Mouse (Mus musculus) heart, embryonic 12.5 days (tissue): ENCODE measurements around the gene Xrcc3. TPM values are rescaled to one million over a fixed set of nuclear protein-coding genes. Genes with fewer than 3 reads are reported as not detected.

ENCODE experiments used
- ATAC-seq: fragments of 200-750 bp; cut with Nextera tagmentation; 2 replicates; pipeline ENCODE4 v1.8.0; 2017; ENCODE audit warnings: moderate TSS enrichment, moderate library complexity; ENCODE audit not compliant: insufficient number of reproducible peaks, low FRiP score
- H3K27ac ChIP-seq: fragments of 300-500 bp; sonication (generic); 2 replicates; pipeline ENCODE4 v1.5.1; 2016; ENCODE audit warnings: mild to moderate bottlenecking, moderate library complexity; ENCODE audit not compliant: poor library complexity, severe bottlenecking
- H3K27me3 ChIP-seq: fragments of 300-500 bp; sonication (generic); replicated peaks from 2 replicates; pipeline ENCODE4 v1.6.1; 2016; ENCODE audit warnings: mild to moderate bottlenecking, moderate library complexity
- H3K36me3 ChIP-seq: fragments of 300-500 bp; sonication (generic); 2 replicates; pipeline ENCODE4 v1.6.1; 2016; ENCODE audit warnings: mild to moderate bottlenecking, moderate library complexity
- H3K4me1 ChIP-seq: fragments of 300-500 bp; sonication (generic); replicated peaks from 2 replicates; pipeline ENCODE4 v1.6.1; 2016; ENCODE audit warnings: mild to moderate bottlenecking
- H3K4me2 ChIP-seq: fragments of 300-500 bp; sonication (generic); 2 replicates; pipeline ENCODE4 v1.6.1; 2016; ENCODE audit warnings: mild to moderate bottlenecking, moderate library complexity
- H3K4me3 ChIP-seq: fragments of 300-500 bp; sonication (generic); 2 replicates; pipeline ENCODE4 v1.5.1; 2016; ENCODE audit warnings: mild to moderate bottlenecking
- H3K9ac ChIP-seq: fragments of 300-500 bp; sonication (generic); 2 replicates; pipeline ENCODE4 v1.6.1; 2016; ENCODE audit warnings: mild to moderate bottlenecking, moderate library complexity
- H3K9me3 ChIP-seq: fragments of 300-500 bp; sonication (generic); replicated peaks from 2 replicates; pipeline ENCODE4 v1.6.1; 2016; ENCODE audit warnings: mild to moderate bottlenecking, moderate library complexity
- WGBS: fragments of 180-500 bp; shearing (Covaris S2); methylation state at CpG from one replicate; pipeline ENCODE4 v1.1.7; 2016; 5-methylcytosine and 5-hydroxymethylcytosine counted together
- polyA plus RNA-seq: library from polyadenylated mRNA; unstranded; fragments of >200 nt; fragmentation: Nextera tagmentation; extraction: Ambion mirVana; gene quantifications from 2 replicates; pipeline ENCODE4 v1.2.1, GENCODE M21; 2016

Xrcc3 gene
- polyA plus RNA-seq, 1 experiment from 2014 or later, result 6.1 TPM

- H3K27ac ChIP-seq, result no peak overlapping the region
- H3K27me3 ChIP-seq, result no peaks in the 10 kb centered on the region
- H3K4me1 ChIP-seq, result peaks cover 1% of the 10 kb centered on the region
- H3K9me3 ChIP-seq, result no peaks in the 10 kb centered on the region
- H3K4me3 ChIP-seq, result no peak overlapping the region
- H3K4me2 ChIP-seq, result no peak overlapping the region
- no peak overlapping the region for H3K9ac ChIP-seq
- H3K36me3 ChIP-seq, result peaks cover 91% of the 10 kb centered on the region
- WGBS, result 89% methylated on average over 28 of the region's 28 CpGs
- no peak for ATAC-seq
These were observed 18.3 kb downstream of the Xrcc3 start for GRCm38 (mm10) chr12:111795180-111795895.

GRCm38 (mm10) chr12:111794526-111795179 lies 19.0 kb downstream of the Xrcc3 start:
- Histone ChIP-seq H3K9me3 (no peaks in the 10 kb centered on the region), H3K4me1 (no peaks in the 10 kb centered on the region), H3K4me2 (no peak overlapping the region), H3K27ac (no peak overlapping the region), H3K4me3 (no peak overlapping the region), H3K27me3 (no peaks in the 10 kb centered on the region), H3K9ac (no peak overlapping the region), H3K36me3 (peaks cover 95% of the 10 kb centered on the region)
- WGBS, result 94% methylated on average over 18 of the region's 18 CpGs
- ATAC-seq, result no peak

DNA sequence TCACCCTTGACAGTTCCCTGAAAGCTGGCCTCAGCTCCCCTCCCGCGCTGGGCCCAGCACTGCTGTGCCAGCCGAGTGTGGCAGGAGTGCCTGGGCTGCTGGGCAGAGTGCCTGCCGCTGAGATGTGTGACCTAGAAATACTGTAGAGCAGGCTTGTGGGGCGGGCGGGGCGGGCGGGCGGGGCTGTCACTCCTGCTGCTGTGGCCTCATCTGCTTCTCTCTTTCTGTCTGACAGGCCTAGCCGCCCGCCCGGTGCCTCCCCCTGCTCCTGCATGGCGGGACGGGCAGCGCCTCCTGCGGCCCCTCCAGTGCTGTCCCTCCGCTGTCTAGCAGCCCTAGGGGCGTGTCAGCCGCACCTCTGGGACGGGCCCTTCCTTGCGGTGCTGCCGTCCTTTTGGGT lies 19.6 kb downstream of the Xrcc3 start:
- Histone ChIP-seq H3K36me3 (peaks cover 96% of the 10 kb centered on the region), H3K9me3 (no peaks in the 10 kb centered on the region), H3K4me1 (no peaks in the 10 kb centered on the region), H3K4me2 (no peak overlapping the region), H3K27me3 (no peaks in the 10 kb centered on the region), H3K4me3 (no peak overlapping the region), H3K27ac (no peak overlapping the region), H3K9ac (no peak overlapping the region)
- ATAC-seq, result no peak
- WGBS, result 68% methylated on average over 22 of the region's 22 CpGs

DNA sequence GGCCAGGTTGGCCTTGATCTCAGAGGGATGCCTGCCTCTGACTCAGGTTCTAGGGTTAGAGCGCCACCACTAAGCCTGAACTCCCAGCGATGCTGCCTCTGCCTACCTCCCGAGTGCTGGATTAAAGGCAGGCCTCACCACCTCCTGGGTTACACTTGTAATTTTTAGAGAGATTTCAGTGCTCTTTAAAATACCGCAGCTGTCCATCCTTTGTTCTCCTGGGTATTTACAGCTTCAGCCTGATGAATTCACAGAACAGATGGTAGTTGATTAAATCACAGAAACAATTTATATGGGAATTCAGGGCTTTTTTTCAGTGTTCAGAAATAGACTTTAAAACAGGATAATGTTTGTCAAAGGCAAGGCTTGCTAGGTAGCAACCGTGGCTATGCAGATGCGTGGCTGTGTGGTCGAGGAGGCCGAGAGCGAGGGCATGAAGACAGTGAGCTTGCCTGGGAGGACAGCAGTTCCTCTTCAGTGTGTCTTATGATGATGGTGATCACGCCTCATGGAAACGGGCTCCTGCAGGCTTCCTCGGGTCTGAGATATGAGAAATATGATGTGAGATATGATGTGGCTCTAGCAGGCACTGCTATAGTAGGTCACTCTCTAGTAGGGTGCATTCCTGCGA lies 22.1 kb downstream of the Xrcc3 start:
- 90% methylated on average over 13 of the region's 13 CpGs for WGBS
- no peaks in the 10 kb centered on the region; the same call in 1 of the 2 replicates for H3K4me1 ChIP-seq
- H3K4me3 ChIP-seq, result no peak overlapping the region
- H3K9me3 ChIP-seq, result no peaks in the 10 kb centered on the region
- H3K36me3 ChIP-seq, result peaks cover 97% of the 10 kb centered on the region
- H3K4me2 ChIP-seq, result no peak overlapping the region
- no peak overlapping the region for H3K9ac ChIP-seq
- ATAC-seq, result no peak
- no peaks in the 10 kb centered on the region for H3K27me3 ChIP-seq
- no peak overlapping the region for H3K27ac ChIP-seq

GRCm38 (mm10) chr12:111790631-111791030 lies 23.0 kb downstream of the Xrcc3 start:
- Histone ChIP-seq H3K9ac (no peak overlapping the region), H3K9me3 (no peaks in the 10 kb centered on the region), H3K4me2 (no peak overlapping the region), H3K27me3 (no peaks in the 10 kb centered on the region), H3K4me1 (no peaks in the 10 kb centered on the region; the same call in 1 of the 2 replicates), H3K27ac (no peak overlapping the region), H3K36me3 (peaks cover 97% of the 10 kb centered on the region), H3K4me3 (no peak overlapping the region)
- no peak for ATAC-seq
- WGBS, result 88% methylated on average over 7 of the region's 7 CpGs

- Histone ChIP-seq H3K4me3 (no peak overlapping the region), H3K4me2 (no peak overlapping the region), H3K27ac (no peak overlapping the region), H3K36me3 (peaks cover 97% of the 10 kb centered on the region), H3K27me3 (no peaks in the 10 kb centered on the region), H3K4me1 (no peaks in the 10 kb centered on the region; the same call in 1 of the 2 replicates), H3K9ac (no peak overlapping the region), H3K9me3 (no peaks in the 10 kb centered on the region)
- no peak for ATAC-seq
- 88% methylated on average over 5 of the region's 5 CpGs for WGBS
These were observed 23.6 kb downstream of the Xrcc3 start for GRCm38 (mm10) chr12:111790090-111790489.

- no peak; the same call in 1 of the 2 replicates for ATAC-seq
- Histone ChIP-seq H3K9me3 (no peaks in the 10 kb centered on the region), H3K27me3 (no peaks in the 10 kb centered on the region), H3K36me3 (peaks cover 98% of the 10 kb centered on the region), H3K4me3 (no peak overlapping the region), H3K4me2 (no peak overlapping the region), H3K4me1 (no peaks in the 10 kb centered on the region; the same call in 1 of the 2 replicates), H3K9ac (no peak overlapping the region), H3K27ac (no peak overlapping the region)
- WGBS, result 46% methylated on average over 6 of the region's 6 CpGs
These were observed 26.7 kb downstream of the Xrcc3 start for GRCm38 (mm10) chr12:111787015-111787414.

DNA sequence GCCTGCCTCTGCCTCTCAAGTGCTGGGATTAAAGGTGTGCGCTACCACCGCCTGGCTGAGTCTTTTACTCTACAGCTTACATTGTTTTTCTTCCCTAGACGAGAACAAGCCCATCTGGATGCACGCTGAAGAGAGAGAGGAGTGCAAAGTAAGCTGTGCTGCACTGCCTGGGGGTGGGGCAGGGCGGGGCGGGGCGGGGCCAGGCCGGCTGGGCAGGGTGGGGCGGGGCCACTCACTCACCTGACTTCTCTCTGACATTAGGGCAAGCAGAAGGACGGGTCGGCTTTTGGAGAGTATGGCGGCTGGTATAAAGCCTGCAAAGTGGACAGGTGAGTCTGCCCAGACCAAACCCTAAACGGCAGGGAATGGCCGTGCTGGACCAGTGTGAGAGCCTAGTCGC lies 28.5 kb downstream of the Xrcc3 start:
- WGBS, result 70% methylated on average over 15 of the region's 15 CpGs
- H3K9me3 ChIP-seq, result no peaks in the 10 kb centered on the region
- no peak for ATAC-seq
- no peak overlapping the region for H3K27ac ChIP-seq
- no peaks in the 10 kb centered on the region; the same call in 1 of the 2 replicates for H3K4me1 ChIP-seq
- no peak overlapping the region for H3K9ac ChIP-seq
- H3K4me3 ChIP-seq, result no peak overlapping the region
- H3K4me2 ChIP-seq, result no peak overlapping the region
- no peaks in the 10 kb centered on the region for H3K27me3 ChIP-seq
- peaks cover 97% of the 10 kb centered on the region for H3K36me3 ChIP-seq

DNA sequence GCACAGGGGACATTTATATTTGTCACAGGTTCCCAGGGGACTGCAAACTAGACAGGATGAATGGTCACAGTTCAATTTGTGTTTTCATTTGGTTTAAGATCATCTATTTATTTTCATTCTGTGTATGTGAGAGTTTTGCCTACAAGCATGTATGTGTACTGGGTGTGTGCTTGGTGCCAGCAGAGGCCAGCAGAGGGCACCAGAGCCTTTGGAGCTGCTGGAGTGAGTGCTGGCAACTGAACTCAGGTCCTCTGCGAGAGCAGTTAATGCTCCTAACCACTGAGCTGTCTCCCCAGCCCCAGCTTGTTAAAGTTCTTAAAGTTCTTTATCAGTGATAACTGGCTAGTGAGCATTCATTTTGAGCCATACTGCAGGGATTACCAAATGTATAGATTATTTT lies 34.1 kb downstream of the Xrcc3 start:
- WGBS, result 97% methylated on average over 1 of the region's 1 CpGs

GRCm38 (mm10) chr12:111777919-111778318 lies 35.8 kb downstream of the Xrcc3 start:
- Histone ChIP-seq H3K4me1 (no peaks in the 10 kb centered on the region), H3K9ac (no peak overlapping the region), H3K27me3 (no peaks in the 10 kb centered on the region), H3K27ac (no peak overlapping the region), H3K9me3 (peaks cover 6% of the 10 kb centered on the region; the same call in 1 of the 2 replicates), H3K4me3 (no peak overlapping the region), H3K4me2 (no peak overlapping the region), H3K36me3 (peaks cover 96% of the 10 kb centered on the region)
- 95% methylated on average over 13 of the region's 13 CpGs for WGBS
- ATAC-seq, result no peak

More for the DNA sequence above, 34.1 kb downstream of the Xrcc3 start:
- Histone ChIP-seq H3K4me3 (no peak overlapping the region), H3K4me1 (no peaks in the 10 kb centered on the region), H3K36me3 (peaks cover 96% of the 10 kb centered on the region), H3K9me3 (peaks cover 6% of the 10 kb centered on the region; the same call in 1 of the 2 replicates), H3K9ac (no peak overlapping the region), H3K27me3 (no peaks in the 10 kb centered on the region), H3K27ac (no peak overlapping the region), H3K4me2 (no peak overlapping the region)
- no peak for ATAC-seq

DNA sequence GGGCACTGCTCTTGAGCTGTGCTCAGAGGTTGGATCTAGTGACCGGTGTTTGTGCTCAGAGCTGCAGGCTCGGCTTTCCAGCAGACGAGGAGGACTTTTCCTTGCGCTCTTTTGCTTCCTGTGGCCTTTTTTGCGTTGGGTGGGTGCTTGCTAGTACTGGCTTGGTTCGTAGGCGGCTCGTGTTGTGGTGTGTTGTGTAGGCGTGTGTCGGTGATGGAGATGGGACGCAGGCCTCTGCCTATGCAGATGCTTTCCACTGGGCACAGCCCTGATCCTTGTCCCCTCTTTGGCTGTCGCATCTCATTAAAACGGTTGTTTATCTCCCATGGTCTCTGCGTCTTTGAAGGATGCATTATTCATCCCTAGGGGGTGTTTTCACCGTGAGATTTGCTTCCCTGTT lies 38.8 kb downstream of the Xrcc3 start:
- 79% methylated on average over 15 of the region's 15 CpGs for WGBS
- no peak for ATAC-seq
- H3K4me3 ChIP-seq, result no peak overlapping the region
- H3K9ac ChIP-seq, result no peak overlapping the region
- H3K27ac ChIP-seq, result no peak overlapping the region
- H3K9me3 ChIP-seq, result peaks cover 6% of the 10 kb centered on the region; the same call in 1 of the 2 replicates
- peaks cover 10% of the 10 kb centered on the region for H3K4me1 ChIP-seq
- no peaks in the 10 kb centered on the region for H3K27me3 ChIP-seq
- H3K4me2 ChIP-seq, result no peak overlapping the region
- peaks cover 82% of the 10 kb centered on the region for H3K36me3 ChIP-seq
